Mouse (Mus musculus) G1E (cell line): ENCODE data around the gene Piwil1.

ENCODE experiments used
- CTCF ChIP-seq: IDR thresholded peaks from 2 replicates; pipeline ENCODE4 v1.5.1; 2012; ENCODE audit warnings: low read depth, low read length, inconsistent platforms, mixed read lengths
- GATA1 ChIP-seq: IDR thresholded peaks from 2 replicates; pipeline ENCODE4 v1.6.1; 2012; ENCODE audit warnings: borderline replicate concordance, low read length, inconsistent platforms, mixed read lengths
- GATA2 ChIP-seq: IDR thresholded peaks from 2 replicates; pipeline ENCODE4 v1.6.1; 2012; ENCODE audit warnings: low read depth, low read length, inconsistent platforms, borderline replicate concordance
- TAL1 ChIP-seq: conservative IDR thresholded peaks from 2 replicates; pipeline ENCODE4 v1.6.1; 2012; ENCODE audit warnings: low read depth, low read length, inconsistent platforms, mixed read lengths

DNA sequence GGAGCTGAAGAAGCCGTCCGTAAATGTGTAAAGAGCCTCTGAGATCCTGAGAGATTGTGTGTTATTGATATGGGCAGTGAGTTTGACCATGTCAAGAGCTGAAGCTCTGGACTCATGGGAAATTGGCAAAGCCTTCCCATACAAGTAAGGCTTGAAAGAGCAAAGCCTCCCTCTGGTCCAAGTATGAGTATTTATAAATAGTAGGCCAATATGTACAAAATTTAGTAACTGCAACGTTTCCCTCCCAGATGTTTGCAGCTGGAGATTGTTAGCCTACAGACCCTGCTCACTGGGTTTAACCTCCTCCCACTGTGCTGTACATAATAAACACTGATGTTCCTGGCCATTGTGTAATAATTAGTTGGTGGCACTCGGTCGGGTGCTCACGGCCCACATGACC is 24.5 kb upstream of the Piwil1 start:
- TF ChIP-seq CTCF (no peak), GATA2 (no peak), TAL1 (no peak), GATA1 (no peak)
